Mouse (Mus musculus) embryonic fibroblast, embryonic 13.5 days (primary cell): ENCODE measurements around the gene Cdc42. TPM values are rescaled to one million over a fixed set of nuclear protein-coding genes. Genes with fewer than 3 reads are reported as not detected.

Source experiments
- H3K27ac ChIP-seq: 2 replicates; pipeline ENCODE4 v1.5.1; 2012; ENCODE audit warnings: low read length, control low read depth, inconsistent platforms; ENCODE audit not compliant: insufficient read depth
- H3K4me1 ChIP-seq: 2 replicates; pipeline ENCODE4 v1.6.1; 2011; ENCODE audit warnings: low read length; ENCODE audit not compliant: control insufficient read depth, insufficient read depth
- H3K4me3 ChIP-seq: 2 replicates; pipeline ENCODE4 v1.5.1; 2011; ENCODE audit warnings: mild to moderate bottlenecking, control low read depth, low read length; ENCODE audit not compliant: insufficient read depth
- CTCF ChIP-seq: IDR thresholded peaks from 2 replicates; pipeline ENCODE4 v1.5.1; 2011; ENCODE audit warnings: mild to moderate bottlenecking, control low read depth, low read length, moderate library complexity, borderline replicate concordance; ENCODE audit not compliant: insufficient read depth
- POLR2A ChIP-seq: IDR thresholded peaks from 2 replicates; pipeline ENCODE4 v1.6.1; 2011; ENCODE audit warnings: low read depth, mild to moderate bottlenecking, control low read depth, low read length, moderate library complexity
- polyA plus RNA-seq: library from polyadenylated mRNA; stranded (reverse); fragments of >200 nt; gene quantifications from 2 replicates; pipeline ENCODE4 v1.2.4, GENCODE M21; 2011; ENCODE audit warnings: low read depth; ENCODE audit not compliant: missing spikeins, insufficient read length

The Cdc42 gene
- polyA plus RNA-seq, 1 experiment, result 576 TPM

GRCm38 (mm10) chr4:137358291-137359002 is 927 bp upstream of the Cdc42 start:
- no peak overlapping the region for H3K27ac ChIP-seq
- H3K4me1 ChIP-seq, result no peaks in the 10 kb centered on the region
- no peak for TF ChIP-seq POLR2A
- TF ChIP-seq CTCF, result no peak
- H3K4me3 ChIP-seq, result no peak overlapping the region

- Histone ChIP-seq H3K4me1 (peaks cover 4% of the 10 kb centered on the region; the same call in 1 of the 2 replicates), H3K4me3 (peak overlapping the region; percentile 100), H3K27ac (peak overlapping the region; percentile 78)
- TF ChIP-seq POLR2A, result no peak
Measured at GRCm38 (mm10) chr4:137356674-137357510, 628 bp downstream of the Cdc42 start.

DNA sequence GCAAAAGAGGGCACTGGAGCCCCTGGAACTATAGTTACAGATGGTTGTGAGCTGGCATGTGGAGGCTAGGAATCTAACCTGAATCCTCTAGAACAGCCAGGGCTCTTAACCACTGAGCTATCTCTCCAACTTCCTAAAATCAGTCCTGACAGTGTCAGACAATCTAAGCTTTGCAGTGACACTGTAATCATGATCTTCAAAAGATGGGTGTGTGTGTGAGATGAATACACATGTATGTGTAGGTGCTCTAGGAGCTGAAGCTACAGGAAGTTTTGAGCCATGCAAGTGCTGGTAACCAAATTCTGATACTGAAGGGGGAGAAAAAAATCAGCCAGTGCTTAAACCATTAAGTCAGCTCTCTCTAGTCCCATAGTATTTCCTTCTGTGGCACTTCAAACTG is 6.9 kb downstream of the Cdc42 start:
- H3K4me1 ChIP-seq, result peaks cover 9% of the 10 kb centered on the region; the same call in 1 of the 2 replicates
- no peak overlapping the region for H3K4me3 ChIP-seq
- TF ChIP-seq POLR2A, result no peak
- TF ChIP-seq CTCF, result no peak
- no peak overlapping the region for H3K27ac ChIP-seq

- peaks cover 16% of the 10 kb centered on the region for H3K4me1 ChIP-seq
- no peak for TF ChIP-seq POLR2A
- no peak for TF ChIP-seq CTCF
- peak overlapping the region; percentile 78 for H3K27ac ChIP-seq
- H3K4me3 ChIP-seq, result no peak overlapping the region
Measured at GRCm38 (mm10) chr4:137345790-137346189, 11.7 kb downstream of the Cdc42 start.

DNA sequence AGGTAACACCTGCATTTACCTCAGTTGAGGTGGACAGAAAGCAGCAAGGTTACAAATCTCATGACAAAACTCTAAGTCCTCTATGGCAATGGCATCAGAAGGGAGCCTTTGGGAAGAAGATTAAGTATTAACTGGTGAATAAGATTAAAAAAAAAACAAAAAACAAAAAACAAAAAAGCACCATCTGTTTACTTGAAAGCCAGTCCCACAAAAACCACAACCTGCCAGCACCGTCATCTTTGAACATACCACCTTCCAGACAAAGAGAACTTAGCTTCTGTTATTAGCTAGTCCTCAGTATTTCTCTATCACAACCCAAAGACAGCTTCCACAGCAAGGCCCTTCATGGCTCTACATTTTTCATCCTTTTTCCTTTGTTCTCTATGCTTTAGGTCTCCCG is 12.4 kb downstream of the Cdc42 start:
- Histone ChIP-seq H3K27ac (peak overlapping the region; percentile 93), H3K4me1 (peaks cover 23% of the 10 kb centered on the region), H3K4me3 (no peak overlapping the region)
- no peak for TF ChIP-seq POLR2A

DNA sequence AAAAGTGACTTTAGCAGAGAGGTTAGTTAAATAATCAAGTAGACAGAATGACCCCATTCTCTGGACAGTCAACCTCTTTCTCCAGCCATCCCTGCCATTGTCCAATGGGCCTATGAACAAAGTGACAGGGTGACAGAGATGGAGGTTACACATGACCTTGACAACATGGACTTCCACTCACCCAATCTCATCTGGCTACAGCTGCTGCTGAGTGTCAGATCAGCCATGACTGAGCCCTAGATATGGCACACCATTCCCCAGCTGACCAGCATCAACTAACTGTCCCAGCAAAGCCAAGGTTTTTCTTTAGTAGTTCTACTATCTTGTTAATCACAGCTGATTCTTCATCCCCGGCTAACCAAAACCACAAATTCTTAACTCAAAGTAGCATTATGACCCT is 14.7 kb downstream of the Cdc42 start:
- H3K4me3 ChIP-seq, result no peak overlapping the region
- peaks cover 30% of the 10 kb centered on the region for H3K4me1 ChIP-seq
- no peak overlapping the region for H3K27ac ChIP-seq
- no peak for TF ChIP-seq POLR2A
- TF ChIP-seq CTCF, result no peak

- H3K4me1 ChIP-seq, result peaks cover 30% of the 10 kb centered on the region
- TF ChIP-seq POLR2A (no peak), CTCF (no peak)
- H3K4me3 ChIP-seq, result no peak overlapping the region
- H3K27ac ChIP-seq, result no peak overlapping the region; the same call in 1 of the 2 replicates
Measured at GRCm38 (mm10) chr4:137339415-137339814, 18.1 kb downstream of the Cdc42 start.

- peaks cover 24% of the 10 kb centered on the region for H3K4me1 ChIP-seq
- H3K27ac ChIP-seq, result no peak overlapping the region
Measured at GRCm38 (mm10) chr4:137336468-137336867, 21.1 kb downstream of the Cdc42 start.

GRCm38 (mm10) chr4:137332051-137332450 is 25.5 kb downstream of the Cdc42 start:
- Histone ChIP-seq H3K4me1 (peaks cover 7% of the 10 kb centered on the region), H3K27ac (no peak overlapping the region), H3K4me3 (no peak overlapping the region)
- no peak for TF ChIP-seq CTCF
- TF ChIP-seq POLR2A, result no peak

More at GRCm38 (mm10) chr4:137336468-137336867, 21.1 kb downstream of the Cdc42 start:
- TF ChIP-seq CTCF (no peak), POLR2A (no peak)
- H3K4me3 ChIP-seq, result no peak overlapping the region

- H3K4me3 ChIP-seq, result no peak overlapping the region
- peaks cover 6% of the 10 kb centered on the region for H3K4me1 ChIP-seq
- TF ChIP-seq CTCF (no peak), POLR2A (no peak)
- no peak overlapping the region for H3K27ac ChIP-seq
Measured at GRCm38 (mm10) chr4:137326494-137326893, 31.0 kb downstream of the Cdc42 start.
